Mouse (Mus musculus) spleen, postnatal 14 days (tissue): ENCODE results near the gene Srebf1.

ENCODE experiments used
- DNase-seq, 2 experiments: peaks; one replicate each; pipeline ENCODE4 v3.0.0; 2021 to 2022; ENCODE audit warnings: low spot score in 2 of 2

Gene Srebf1

DNA sequence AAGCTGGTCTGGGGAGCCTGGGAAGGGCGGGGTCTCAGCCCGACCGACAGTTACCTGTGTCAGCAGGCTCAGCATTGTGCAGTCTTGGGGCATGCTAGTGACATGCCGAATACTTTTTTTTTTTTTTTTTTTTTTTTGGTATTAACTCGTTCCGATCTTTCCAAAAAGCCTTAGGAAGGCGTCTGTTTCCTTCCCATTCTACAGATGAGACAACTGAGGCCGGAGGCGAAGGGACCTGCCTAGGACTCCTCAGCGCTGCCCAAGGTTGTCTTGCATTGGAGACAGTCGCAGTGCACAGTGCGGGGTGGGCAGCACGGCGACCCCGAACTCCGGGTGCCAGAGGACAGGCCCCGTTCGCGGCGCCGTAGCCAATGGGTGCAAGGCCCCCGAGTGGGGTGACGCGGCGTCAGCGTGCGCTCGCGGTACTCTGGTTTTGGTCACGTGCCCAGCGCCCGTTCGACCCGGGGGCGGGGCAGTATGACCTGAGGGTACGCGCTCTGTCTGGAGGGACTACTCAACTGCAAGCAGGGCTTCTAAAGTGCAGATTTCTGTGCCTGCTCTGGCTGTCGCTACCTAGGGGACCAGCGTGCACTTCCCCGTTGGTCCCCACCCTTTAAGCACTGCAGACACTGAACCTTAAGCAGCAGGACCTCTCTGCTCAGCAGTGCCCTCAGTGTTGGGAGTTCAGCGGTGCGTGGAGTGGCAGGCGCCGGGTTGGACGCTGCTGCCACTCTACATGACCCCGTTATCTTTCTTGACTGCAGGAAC, at the start of gene Srebf1:
Gene Srebf1, minus strand, starts transcription at position 113 of the 768 bp plus-strand sequence.
- peak; percentile 56 to 71 for DNase-seq

DNA sequence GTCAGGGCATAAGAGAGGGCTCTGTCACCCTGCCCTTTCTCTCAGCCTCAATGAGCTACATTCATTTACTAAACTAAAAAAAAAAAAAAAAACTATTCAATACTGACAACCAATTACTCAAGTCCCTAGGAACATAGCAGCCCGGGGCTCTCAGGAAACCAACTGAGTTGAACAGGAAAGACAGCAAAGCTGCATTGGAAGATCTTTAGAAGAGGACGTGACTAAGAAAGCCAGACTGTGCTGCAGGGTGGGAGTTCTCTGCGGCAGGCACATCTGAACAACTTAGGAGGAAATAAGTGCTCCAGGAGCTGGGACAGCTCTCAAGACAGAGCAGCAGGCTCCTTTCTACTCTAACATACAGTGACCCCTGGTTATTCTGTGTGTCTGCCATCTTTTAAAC, 46.2 kb upstream of the Srebf1 start:
- no peak for DNase-seq

DNA sequence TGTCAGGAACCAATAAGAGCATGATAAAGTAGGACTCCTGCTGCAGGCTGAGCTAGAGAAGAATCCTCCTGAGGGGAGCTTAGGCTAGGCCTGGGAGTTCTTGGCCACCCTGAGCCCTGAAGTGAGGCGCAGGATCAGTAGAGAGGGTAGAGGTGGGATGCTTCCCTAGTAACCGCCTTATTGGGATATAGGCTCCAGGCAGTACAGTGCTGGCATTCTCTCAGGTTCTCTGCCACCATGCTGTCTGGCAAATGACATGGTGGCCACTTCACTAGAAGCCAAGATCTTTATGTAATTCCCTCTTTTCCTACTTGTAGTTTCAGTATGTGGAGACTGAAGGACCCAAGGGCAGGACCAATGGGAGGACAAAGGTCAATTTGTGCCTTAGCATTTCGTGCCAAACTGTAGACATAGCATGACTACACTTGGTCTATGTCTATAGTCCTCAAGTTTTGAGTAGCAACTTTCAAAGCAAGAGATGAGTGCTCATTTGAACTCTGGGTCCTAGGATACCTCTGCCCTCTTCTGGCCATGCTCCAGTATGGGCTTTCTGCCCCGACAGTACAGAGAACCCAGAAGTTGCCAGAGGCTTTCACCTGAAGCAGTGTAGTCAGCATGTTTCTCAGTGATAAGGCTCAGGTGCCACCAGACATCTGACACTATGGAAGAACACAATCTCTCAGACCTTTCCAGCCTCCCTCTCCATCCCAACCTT, 43.0 kb upstream of the Srebf1 start:
- DNase-seq: no peak

DNA sequence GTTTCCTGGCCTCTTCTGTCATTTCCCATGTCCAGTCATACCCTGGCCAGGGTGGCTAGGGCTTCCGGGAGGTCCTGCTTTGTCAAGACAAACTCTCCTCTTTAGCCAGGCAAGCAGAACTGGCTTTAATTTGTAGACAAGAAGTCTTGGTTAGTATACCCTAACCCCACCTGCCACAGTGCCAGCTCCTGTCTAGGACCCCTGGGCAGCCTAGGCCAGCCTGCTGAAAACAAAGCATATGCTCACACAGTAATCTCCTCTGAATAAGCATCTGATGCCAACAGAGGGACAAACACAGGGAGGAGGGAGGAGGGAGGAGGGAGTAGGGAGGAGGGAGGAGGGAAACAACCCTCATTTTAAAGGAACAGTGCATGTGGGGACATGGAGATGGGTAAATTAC, 42.3 kb upstream of the Srebf1 start:
- no peak for DNase-seq

DNA sequence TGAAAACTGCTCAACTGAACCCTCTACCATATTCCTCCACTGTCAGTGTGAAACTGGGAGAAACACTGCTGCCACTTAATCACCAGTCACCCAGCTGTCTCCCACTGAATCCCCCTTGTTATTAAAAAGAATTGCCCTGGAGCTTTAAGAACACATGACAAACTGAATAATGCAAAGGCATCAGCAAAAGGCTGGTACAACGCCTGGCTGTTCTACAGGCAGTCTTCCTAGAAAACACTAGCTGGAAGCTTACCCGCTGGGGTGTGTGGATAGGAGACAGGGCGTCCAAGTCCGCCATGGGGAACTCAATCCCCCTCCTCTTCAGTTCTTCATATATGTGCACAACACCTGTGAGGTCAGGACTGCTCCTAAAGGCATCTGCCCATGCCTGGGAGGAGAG, 40.0 kb upstream of the Srebf1 start:
- DNase-seq: no peak

DNA sequence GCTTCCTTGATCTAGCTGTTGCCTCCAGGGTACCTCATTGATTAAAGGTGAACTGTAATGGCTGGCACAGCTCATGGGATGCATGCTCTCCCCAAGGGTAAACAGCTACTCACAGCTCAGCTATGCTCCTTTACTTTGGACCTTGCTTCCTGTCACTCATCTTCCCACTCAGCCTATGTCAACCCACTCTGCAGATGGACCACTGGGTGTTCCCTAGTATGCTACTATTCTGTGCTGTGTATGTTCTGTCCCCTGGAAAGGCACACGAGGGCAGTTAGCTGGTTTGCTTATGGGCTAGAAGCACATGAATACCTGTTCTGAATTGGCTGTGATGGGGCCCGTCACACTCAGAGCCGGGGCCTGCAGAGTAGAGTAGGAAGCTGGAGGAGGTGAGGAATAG, 38.4 kb upstream of the Srebf1 start:
- DNase-seq: no peak

DNA sequence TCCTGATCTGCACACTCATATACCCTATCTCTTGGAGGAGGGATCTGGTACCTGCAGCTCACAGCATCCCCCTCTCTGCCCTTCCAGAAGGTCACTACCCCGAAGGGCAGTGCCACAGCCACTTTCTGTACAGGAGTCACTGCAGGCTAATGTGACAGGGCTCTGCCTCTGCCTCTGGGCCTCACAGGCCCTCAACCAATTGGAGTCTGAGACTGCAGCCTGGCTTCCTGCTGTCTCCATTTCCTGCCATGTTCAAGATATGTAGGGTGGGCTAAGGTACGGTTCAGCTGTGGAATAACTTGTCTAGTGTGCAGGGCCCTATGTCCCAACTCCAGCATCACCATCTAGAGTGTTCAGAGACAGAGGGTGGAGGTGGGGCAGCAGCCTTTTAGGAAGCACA, 35.3 kb upstream of the Srebf1 start:
- no peak for DNase-seq

DNA sequence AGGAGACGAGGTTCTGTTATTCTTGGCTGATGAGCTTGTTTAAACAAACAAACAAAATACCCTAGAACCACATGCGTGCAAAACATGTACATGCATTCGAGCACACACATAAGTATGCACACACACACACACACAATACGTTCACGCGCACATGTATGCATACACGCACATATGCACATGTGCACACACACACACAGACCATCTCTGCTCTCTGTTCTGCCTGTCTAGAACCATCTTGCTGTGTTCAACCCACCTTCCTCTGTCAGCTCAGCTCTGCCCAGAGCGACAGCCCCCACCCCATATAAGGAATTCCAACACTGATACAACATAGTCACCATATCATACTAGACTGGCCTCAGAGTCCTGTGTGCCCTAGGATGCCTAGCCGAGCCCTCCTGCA, 34.3 kb upstream of the Srebf1 start:
- DNase-seq: no peak

DNA sequence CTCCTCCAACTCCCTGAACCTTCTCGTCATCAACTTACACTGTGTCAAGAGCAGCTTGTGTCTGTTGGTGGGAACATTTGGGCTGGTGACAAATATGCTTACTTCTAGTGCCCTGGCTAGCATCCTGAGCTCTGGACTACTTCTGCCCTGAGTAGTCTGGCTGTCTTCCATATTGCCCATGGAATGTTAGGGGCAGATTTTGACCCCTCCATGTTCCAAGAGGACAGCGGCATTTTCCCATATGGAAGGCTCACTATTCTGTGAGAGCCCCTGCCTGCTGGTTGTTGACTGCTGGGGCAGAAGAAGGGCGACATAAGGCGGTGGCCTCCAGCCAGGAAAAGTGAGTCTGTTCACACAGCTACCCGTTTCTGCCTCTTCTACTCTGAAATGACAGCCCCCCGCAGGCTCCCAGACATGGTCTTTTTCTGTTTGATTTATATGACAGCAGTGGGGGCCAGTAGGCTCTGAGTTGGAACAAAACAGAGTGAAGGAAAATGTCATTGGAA, 33.8 kb upstream of the Srebf1 start:
- no peak for DNase-seq

DNA sequence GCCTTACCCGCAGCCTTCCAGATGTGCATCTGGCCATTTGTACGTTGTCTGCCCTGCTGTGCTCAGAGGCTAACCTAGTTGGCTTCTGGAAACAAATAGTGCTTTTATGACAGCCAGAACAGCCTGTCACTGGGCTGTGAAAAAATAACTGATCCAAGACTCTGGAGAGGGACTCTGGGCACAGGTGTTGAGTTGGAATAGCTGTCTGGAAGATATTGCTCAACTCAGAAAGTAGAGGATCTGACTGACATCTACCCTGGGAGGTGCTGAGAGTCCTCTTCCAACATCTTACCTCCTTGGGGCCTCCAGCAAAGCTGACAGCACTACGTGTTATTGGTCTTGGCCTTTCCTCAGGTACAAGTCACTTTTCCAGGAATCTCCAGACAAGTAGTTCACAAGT, 33.3 kb upstream of the Srebf1 start:
- DNase-seq: no peak

DNA sequence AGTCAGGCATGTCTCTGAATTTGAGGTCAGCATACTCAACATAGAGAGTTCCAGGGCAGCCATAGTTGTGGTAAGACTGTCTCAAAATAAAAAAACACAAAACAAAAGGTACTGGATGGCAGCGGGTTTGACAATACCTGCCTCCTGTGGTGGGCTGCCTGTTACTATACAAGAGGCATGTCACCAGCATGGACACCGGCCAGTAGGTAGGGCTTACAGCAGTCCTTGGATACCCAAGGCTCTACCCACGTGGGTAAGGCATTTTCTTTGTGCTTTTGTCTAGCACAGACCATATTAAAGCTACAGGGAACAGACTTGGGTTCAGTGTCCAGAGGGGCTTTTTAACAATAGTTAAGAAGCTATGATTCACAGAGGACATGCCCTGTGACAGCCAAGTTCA, 32.8 kb upstream of the Srebf1 start:
- DNase-seq: no peak

DNA sequence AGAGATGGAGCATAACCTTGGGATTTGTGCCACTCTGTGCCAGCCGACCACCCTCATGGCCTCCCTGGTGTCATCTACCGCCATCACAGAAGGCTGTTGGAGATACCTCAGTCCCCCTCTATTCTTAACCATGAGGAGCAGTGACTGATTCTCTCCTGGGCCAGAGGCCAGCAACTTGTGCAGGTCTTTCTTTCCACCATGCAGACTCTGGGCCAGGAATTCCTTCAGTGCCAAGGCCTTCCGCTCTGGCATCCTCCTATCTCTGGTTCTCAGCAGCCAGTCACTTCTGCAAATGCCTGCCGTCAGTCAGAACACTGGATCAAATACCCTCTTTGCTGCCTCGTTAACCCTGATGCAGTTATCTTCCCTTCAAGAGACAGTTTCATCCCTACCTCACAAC, 31.9 kb upstream of the Srebf1 start:
- no peak for DNase-seq

DNA sequence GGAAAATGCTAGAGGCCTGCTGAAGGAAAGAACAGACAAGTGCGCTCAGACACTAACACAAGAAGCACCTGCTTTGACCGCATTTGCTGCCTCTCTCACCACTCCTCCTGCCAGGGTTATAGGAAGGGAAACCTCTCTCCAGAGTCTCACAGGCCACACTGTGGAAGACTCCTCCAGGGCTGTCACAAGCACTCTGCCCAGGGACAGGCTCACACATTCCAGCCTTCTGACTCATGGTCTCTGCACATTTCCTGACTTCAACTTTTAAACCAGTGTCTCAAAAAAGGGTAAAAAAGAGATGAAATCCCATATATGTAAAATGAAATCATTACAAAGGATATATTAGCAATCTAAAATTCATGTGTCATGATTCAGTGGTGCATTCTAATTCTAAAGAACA, 31.2 kb upstream of the Srebf1 start:
- no peak for DNase-seq

DNA sequence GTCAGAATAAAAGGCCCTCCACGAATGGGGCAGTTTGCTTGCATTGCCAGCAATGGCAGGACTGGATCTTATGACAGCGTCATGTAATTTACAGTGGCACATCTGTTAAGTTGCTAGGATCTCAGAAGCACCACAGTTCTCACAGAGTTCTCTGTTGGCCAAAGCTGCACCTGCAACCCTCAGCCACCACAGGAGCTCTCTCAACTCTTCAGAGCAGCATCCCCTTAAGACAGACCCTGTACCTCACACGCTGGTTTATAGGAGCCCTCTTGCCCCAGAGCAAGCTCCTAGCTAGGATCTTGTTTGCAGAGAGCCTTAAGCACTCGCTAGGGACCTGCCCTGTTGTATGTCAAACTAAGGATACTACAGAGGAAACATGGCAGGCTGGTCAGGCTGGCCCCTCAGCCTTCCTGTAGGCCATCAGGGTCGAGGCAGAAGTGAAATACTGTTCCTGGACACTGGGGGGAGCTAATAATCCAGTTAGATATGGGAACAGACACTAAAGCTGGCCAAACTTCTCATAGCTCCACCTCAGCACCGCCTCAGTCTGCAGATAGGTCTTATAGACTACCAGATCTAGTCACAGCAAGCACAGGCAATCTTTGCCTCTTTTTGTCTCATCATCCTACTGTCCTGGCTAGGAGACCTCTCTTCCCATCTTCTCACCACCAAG, 28.7 kb upstream of the Srebf1 start:
- DNase-seq: peak in 1 of 2 experiments; percentile 57

DNA sequence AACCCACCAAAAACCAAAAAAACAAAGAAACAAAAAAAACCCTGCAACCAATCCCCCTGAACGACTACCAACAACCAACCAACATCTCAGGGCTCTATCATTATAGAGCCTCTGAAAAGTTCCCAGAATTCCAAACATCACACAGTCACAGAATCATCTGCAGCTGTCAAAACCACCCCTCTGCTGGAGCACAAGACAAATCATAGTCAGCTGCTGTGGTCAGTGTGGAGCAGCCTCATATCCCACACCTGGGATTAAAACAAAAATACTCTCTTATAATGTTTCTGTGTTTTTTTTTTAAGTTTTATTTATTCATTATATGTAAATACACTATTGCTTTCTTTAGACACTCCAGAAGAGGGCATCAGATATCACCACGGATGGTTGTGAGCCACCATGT, 27.5 kb upstream of the Srebf1 start:
- no peak for DNase-seq

DNA sequence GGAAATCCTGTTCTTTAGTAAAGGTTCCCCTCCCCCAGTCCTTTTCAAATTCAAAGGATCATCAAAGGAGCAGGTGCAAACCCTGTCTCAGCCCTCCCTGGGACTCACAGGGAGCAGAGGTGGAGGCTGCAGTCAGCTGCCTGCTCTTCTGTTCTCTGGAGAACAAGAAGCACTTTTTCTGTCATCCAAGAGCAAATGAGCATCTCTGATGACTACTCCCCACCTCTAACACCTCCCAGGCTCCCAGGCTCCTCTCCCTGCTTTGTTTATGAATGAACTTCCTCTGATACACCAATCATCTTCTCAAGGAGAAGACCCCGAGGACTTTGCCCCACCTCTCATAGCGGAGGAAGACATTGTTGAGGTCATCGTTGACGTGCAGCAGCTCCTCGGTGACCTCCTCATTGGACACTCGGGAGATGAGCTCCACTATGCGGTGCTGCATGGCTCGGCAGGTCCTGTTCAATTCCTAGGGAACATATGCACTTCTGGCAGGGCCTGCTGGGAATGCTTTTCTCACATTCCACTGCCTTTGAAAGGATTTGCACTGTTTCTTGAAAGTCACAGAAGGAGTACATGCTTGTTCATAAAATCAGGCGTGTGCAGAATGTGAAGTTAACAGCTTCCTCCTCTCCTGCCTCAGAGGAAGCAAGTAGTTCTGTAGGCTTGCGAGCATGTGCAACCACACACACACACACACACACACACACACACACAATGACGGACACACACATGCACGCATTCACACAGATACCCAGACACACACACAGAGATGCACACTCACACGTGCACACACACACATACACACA, 26.4 kb upstream of the Srebf1 start:
- no peak for DNase-seq

DNA sequence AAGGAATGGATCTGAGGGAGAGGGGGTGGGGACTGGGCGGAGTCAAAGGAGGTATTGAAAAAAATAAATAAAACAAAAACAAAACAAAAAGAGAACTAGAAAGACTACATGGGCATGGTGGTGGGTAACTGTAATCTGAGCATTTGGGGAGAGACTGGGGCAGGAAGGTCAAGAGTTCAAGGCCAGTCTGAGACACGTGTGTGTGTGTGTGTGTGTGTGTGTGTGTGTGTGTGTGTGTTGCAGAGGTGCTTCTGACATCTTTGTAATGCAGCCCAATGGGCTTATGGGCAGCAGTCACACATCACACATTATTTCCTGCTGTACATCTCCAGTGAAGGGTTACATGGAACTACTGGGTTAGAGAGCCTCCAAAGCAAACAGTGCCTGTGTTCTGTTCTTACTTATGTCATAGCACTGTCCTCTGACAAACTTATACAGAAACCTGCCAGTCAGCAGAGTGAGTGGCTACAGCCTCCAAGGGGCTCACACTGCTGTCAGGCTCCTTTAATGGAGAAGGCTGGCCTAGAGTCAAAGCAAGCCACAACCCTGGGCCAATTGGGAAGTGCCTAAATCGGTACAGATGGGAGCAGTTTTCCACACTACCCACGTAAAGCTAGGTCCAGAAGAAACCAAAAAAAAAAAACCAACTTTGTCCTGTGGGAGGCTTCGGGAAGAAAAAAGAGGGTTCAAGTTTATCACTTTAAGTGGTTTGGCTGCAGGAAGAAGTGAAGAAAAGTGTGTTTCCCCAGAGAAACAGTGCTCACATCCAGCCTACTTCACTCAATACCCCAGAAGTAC, 25.6 kb upstream of the Srebf1 start:
- no peak for DNase-seq

DNA sequence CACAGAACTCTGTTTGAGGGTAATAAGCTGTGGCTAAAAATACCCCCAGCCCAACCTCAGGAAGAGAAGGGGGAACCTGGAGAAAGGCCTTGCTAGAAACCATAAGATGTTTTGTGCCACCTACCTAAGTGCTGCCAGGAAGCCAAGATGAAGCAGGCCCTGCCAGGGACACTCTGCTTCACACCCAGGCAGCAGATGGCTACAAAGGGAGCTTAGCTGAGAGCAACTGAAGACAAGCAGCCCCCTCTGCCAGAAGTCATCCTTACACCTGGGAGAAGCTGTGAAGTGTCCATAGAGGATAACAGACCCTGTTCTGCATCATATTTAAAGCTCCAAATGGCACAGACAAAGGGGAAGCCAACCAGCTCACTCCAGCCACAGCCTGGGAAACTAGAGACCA, 23.7 kb upstream of the Srebf1 start:
- no peak for DNase-seq

DNA sequence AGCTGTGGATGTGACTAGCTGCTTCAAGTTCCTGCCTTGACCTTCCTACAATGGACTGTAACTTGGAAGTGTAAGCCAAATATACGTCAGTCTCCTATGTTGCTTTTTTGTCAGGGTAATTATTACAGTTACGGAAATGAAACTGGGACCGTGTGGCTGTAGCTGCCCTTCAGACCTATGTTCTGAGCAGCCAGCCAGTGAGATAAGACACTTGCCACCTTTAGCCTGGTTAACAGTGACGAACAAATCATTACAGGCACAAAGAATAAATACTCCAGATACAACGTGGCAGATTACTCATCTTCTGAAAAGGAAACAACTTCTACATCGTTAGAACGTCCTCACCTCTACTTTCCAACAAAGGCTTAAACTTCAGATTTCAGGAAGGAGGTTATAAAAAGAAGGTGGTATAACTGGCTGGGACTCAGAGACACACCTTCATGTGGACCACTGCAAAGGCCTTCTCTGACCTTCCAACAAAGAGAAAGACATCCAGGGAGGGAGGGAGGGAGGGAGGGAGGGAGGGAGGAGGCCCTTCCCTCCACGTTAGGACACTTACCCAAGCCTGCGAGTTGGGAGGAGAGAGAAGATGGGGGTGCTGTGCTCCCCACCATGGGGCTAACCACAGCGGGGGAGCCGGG, 22.2 kb upstream of the Srebf1 start:
- DNase-seq: no peak

DNA sequence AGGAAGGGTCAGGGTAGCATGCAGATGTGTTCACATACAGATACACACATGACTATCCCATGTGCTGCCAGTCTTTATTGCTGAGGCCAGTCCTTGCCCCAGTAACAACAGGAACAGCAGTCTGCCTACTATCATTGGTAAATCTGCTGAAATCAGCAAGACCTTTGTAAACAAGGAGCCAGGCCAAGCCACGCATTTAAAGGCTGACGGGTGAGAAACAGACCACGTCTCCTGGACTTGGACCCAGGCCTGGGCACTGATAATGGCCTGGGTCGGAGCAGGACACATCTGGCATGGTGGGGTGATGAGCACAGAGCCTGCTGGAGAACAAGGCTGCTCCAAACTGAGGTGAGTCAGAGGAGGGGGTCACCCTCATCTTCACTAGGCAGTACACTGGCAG, 18.1 kb upstream of the Srebf1 start:
- DNase-seq: no peak

DNA sequence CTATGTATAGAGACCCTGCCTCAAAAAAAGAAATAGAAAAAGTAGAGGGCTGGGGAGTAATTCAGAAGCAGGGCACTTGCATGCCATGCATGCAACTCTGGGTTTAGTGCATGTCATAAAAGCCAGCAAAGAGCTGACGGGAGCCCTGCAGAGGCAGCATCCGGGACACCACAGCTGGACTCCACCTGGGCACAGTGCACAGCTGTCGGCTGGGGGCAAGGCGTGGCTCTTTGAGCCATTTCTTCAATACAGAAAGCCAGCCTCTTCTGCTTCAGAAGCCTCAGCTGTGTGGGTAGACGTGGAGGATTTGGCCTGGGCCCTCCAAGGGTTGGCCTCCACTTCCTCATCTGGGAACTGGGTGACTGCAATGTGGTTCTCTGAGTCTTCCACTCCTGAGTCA, 13.0 kb upstream of the Srebf1 start:
- DNase-seq: no peak
